8 mouse cellular contexts compared by ENCODE assay signal in the genomic region with DNA sequence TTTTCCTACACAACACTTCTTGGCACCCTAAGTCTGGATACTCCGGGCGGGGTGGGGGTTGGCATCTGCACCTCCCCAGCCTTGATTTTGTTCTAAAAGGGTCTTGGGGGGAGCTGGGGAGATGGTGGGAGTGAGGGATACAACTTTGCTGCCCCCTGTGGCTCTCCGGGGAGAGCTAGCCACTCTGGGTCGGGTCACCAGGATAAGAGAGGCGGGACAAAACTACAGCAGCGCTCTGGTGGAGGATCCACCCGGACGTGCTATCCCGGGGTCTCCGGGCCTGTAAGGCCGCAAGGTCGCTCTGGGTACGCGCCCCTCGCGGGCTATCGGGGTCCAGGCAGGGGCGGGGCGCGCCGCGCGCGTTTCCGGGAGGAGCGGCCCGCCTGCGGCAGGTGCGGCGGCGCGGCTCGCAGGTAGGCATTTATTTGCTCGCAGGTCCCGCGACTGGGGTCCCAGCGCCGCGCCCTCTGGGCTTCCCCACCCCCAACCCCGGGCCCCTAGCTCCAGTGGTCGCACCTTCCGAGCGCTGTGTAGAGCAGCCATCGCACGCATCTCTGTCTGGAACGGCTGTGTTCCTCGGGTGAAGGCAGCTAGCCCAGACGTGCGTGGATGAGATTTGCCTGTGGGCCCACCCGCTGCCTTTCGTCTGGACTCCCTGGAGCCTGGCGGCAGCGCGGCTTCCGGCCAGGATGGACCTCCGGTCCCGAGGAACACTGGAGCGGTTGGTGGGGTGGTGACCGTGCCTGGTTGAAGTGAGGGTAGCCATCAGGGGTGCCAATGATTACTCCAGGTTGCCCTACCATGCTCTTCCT. TPM values are rescaled to one million over a fixed set of nuclear protein-coding genes. Genes with fewer than 3 reads are reported as not detected.
DNase-seq lines count a peak whose midpoint lies in the region; ATAC-seq and TF ChIP-seq lines count a peak whose summit lies in the region.

No protein-coding gene starts in this region.

- TF ChIP-seq EP300 in liver, postnatal 0 days (IDR thresholded peaks at IDR 0.05; ENCODE audit: low read depth) = no peak

- DNase-seq in spleen, adult 2 months (ENCODE audit: low read depth in 1 of 2, low spot score in 2 of 2) = no peak
- no peak for DNase-seq in spleen, postnatal 14 days (ENCODE audit: low spot score in 2 of 2)
- no peak for DNase-seq in liver, postnatal 0 days
- no peak for DNase-seq in left cerebral cortex, adult 8-10 months (ENCODE audit: low spot score in 2 of 2)
- no peak for DNase-seq in ovary, postnatal 10 days (ENCODE audit: low spot score)

- no peak for TF ChIP-seq POLR2A in spleen, adult 2 months (IDR thresholded peaks at IDR 0.05; ENCODE audit: low read depth, low read length)
- no peak for TF ChIP-seq POLR2A in small intestine, adult 2 months (IDR thresholded peaks at IDR 0.05; ENCODE audit: low read depth, low read length)

- H3K9me3 ChIP-seq in embryonic facial prominence, embryonic 12.5 days = no peaks in the 10 kb centered on the region
- no peaks in the 10 kb centered on the region for H3K9me3 ChIP-seq in hindbrain, embryonic 12.5 days (replicated peaks)
- no peaks in the 10 kb centered on the region for H3K9me3 ChIP-seq in liver, postnatal 0 days (ENCODE audit: low read length)

- peaks cover 22% of the 10 kb centered on the region for H3K36me3 ChIP-seq in spleen, adult 2 months (ENCODE audit: control insufficient read depth, insufficient read depth, low read length)
- no peaks in the 10 kb centered on the region for H3K36me3 ChIP-seq in embryonic facial prominence, embryonic 12.5 days
- H3K36me3 ChIP-seq in hindbrain, embryonic 12.5 days = peaks cover 4% of the 10 kb centered on the region; the same call in 1 of the 2 replicates
- H3K36me3 ChIP-seq in liver, postnatal 0 days (replicated peaks; ENCODE audit: insufficient read depth, low read length) = peaks cover 29% of the 10 kb centered on the region
- H3K36me3 ChIP-seq in small intestine, adult 2 months (ENCODE audit: control insufficient read depth, insufficient read depth, low read length) = peaks cover 30% of the 10 kb centered on the region

- ATAC-seq in embryonic facial prominence, embryonic 12.5 days (ENCODE audit: insufficient number of reproducible peaks, insufficient read depth, low FRiP score, low TSS enrichment) = no peak
- ATAC-seq in hindbrain, embryonic 12.5 days (ENCODE audit: low FRiP score) = no peak
- no peak for ATAC-seq in liver, postnatal 0 days

- peak overlapping the region; percentile 61 for H3K4me2 ChIP-seq in embryonic facial prominence, embryonic 12.5 days (replicated peaks)
- H3K4me2 ChIP-seq in hindbrain, embryonic 12.5 days (replicated peaks) = peak overlapping the region; percentile 59
- peak overlapping the region; percentile 75 for H3K4me2 ChIP-seq in liver, postnatal 0 days (ENCODE audit: low read depth, low read length)

- peak overlapping the region; percentile 41; the same call in 1 of the 2 replicates for H3K9ac ChIP-seq in embryonic facial prominence, embryonic 12.5 days
- peak overlapping the region; percentile 54 for H3K9ac ChIP-seq in hindbrain, embryonic 12.5 days
- peak overlapping the region; percentile 64 for H3K9ac ChIP-seq in liver, postnatal 0 days (replicated peaks)

- 0 out of 2 replicates have a peak, but pooled peaks have one; percentile 1 for TF ChIP-seq CTCF in spleen, adult 2 months (IDR thresholded peaks at IDR 0.05; ENCODE audit: extremely low read depth, insufficient read depth, insufficient read length, insufficient replicate concordance)
- peak; percentile 29; the same call in 1 of the 2 replicates for TF ChIP-seq CTCF in liver, postnatal 0 days (IDR thresholded peaks at IDR 0.05; ENCODE audit: low read depth)
- TF ChIP-seq CTCF in small intestine, adult 2 months (IDR thresholded peaks at IDR 0.05; ENCODE audit: extremely low read depth, insufficient read length, insufficient replicate concordance, low read depth, low read length) = peak; percentile 49; the same call in 1 of the 2 replicates

- 9% methylated on average over 53 of the region's 59 CpGs for WGBS in spleen, adult 2 months
- WGBS in embryonic facial prominence, embryonic 12.5 days = 2% methylated on average over 59 of the region's 59 CpGs
- 3% methylated on average over 50 of the region's 59 CpGs for WGBS in hindbrain, embryonic 12.5 days
- 4% methylated on average over 45 of the region's 59 CpGs for WGBS in liver, postnatal 0 days (ENCODE audit: insufficient replicate concordance)
- 1% methylated on average over 59 of the region's 59 CpGs for WGBS in small intestine, adult 2 months

- peaks cover 8% of the 10 kb centered on the region for H3K4me1 ChIP-seq in spleen, adult 2 months (ENCODE audit: control insufficient read depth, insufficient read depth, insufficient read length)
- H3K4me1 ChIP-seq in embryonic facial prominence, embryonic 12.5 days = peaks cover 32% of the 10 kb centered on the region
- peaks cover 22% of the 10 kb centered on the region for H3K4me1 ChIP-seq in hindbrain, embryonic 12.5 days
- peaks cover 32% of the 10 kb centered on the region for H3K4me1 ChIP-seq in liver, postnatal 0 days (ENCODE audit: insufficient read depth)
- H3K4me1 ChIP-seq in small intestine, adult 2 months (ENCODE audit: control insufficient read depth, insufficient read depth, insufficient read length, low read length) = peaks cover 44% of the 10 kb centered on the region

- H3K27me3 ChIP-seq in spleen, adult 2 months (ENCODE audit: control insufficient read depth, insufficient read depth, low read length) = peaks cover 5% of the 10 kb centered on the region
- peaks cover 86% of the 10 kb centered on the region for H3K27me3 ChIP-seq in embryonic facial prominence, embryonic 12.5 days
- peaks cover 96% of the 10 kb centered on the region for H3K27me3 ChIP-seq in hindbrain, embryonic 12.5 days
- peaks cover 48% of the 10 kb centered on the region for H3K27me3 ChIP-seq in liver, postnatal 0 days (ENCODE audit: insufficient read depth, low read length)
- H3K27me3 ChIP-seq in small intestine, adult 2 months (ENCODE audit: control insufficient read depth, insufficient read depth, low read length) = no peaks in the 10 kb centered on the region

- H3K27ac ChIP-seq in spleen, adult 2 months (ENCODE audit: insufficient read depth, low read length) = no peak overlapping the region; the same call in 1 of the 2 replicates
- H3K27ac ChIP-seq in embryonic facial prominence, embryonic 12.5 days = no peak overlapping the region
- no peak overlapping the region for H3K27ac ChIP-seq in hindbrain, embryonic 12.5 days
- H3K27ac ChIP-seq in liver, postnatal 0 days (ENCODE audit: low read depth) = peak overlapping the region; percentile 45; the same call in 1 of the 2 replicates
- H3K27ac ChIP-seq in small intestine, adult 2 months (ENCODE audit: insufficient read depth, low read depth, low read length) = peak overlapping the region; percentile 63

- H3K4me3 ChIP-seq in spleen, adult 2 months (ENCODE audit: extremely low read depth, insufficient read depth, insufficient read length) = peak overlapping the region; percentile 31; the same call in 1 of the 2 replicates
- peak overlapping the region; percentile 35 for H3K4me3 ChIP-seq in embryonic facial prominence, embryonic 12.5 days
- H3K4me3 ChIP-seq in hindbrain, embryonic 12.5 days = peak overlapping the region; percentile 35
- peak overlapping the region; percentile 54 for H3K4me3 ChIP-seq in liver, postnatal 0 days (ENCODE audit: low read depth, low read length)
- H3K4me3 ChIP-seq in small intestine, adult 2 months (ENCODE audit: low read depth, low read length) = peak overlapping the region; percentile 68

RNA-seq across cellular contexts. Expression of gene Cracr2b, which starts 0.8 kb away (rescaled TPM):
- 14.4 and 17.7 TPM in 2 replicates for polyA plus RNA-seq in spleen, adult 2 months (2012; rRNA removed)
- polyA plus RNA-seq in embryonic facial prominence, embryonic 12.5 days (2016; fragmentation: Nextera tagmentation; extraction: Ambion mirVana) = 12.8 and 13.3 TPM in 2 replicates
- polyA plus RNA-seq in hindbrain, embryonic 12.5 days (2016; fragmentation: Nextera tagmentation; extraction: Ambion mirVana) = 7.7 and 8.9 TPM in 2 replicates
- 6.3 and 7.3 TPM in 2 replicates for polyA plus RNA-seq in liver, postnatal 0 days (2015; fragmentation: Nextera tagmentation; extraction: Ambion mirVana)
- polyA plus RNA-seq in small intestine, adult 2 months (2012; rRNA removed) = 32.6 and 57.1 TPM in 2 replicates
- 1 to 10 TPM; 3.9 to 5.4 (median 4.4) TPM for total RNA-seq in left cerebral cortex, adult 8-10 months (2022)

RNA-seq across cellular contexts. Expression of gene Cd151, which starts 5.5 kb away (rescaled TPM):
- polyA plus RNA-seq in spleen, adult 2 months (2012; rRNA removed) = 89.5 and 114 TPM in 2 replicates
- polyA plus RNA-seq in embryonic facial prominence, embryonic 12.5 days (2016; fragmentation: Nextera tagmentation; extraction: Ambion mirVana) = 17.0 and 19.6 TPM in 2 replicates
- 14.4 and 17.3 TPM in 2 replicates for polyA plus RNA-seq in hindbrain, embryonic 12.5 days (2016; fragmentation: Nextera tagmentation; extraction: Ambion mirVana)
- polyA plus RNA-seq in liver, postnatal 0 days (2015; fragmentation: Nextera tagmentation; extraction: Ambion mirVana) = 5.1 and 6.6 TPM in 2 replicates
- 209 and 414 TPM in 2 replicates for polyA plus RNA-seq in small intestine, adult 2 months (2012; rRNA removed)
- 10 to 100 TPM; 30.2 to 35.5 (median 33.4) TPM for total RNA-seq in left cerebral cortex, adult 8-10 months (2022)

RNA-seq across cellular contexts. Expression of gene Pnpla2, which starts 6.7 kb away (rescaled TPM):
- polyA plus RNA-seq in spleen, adult 2 months (2012; rRNA removed) = 87.3 and 106 TPM in 2 replicates
- 13.9 and 14.6 TPM in 2 replicates for polyA plus RNA-seq in embryonic facial prominence, embryonic 12.5 days (2016; fragmentation: Nextera tagmentation; extraction: Ambion mirVana)
- polyA plus RNA-seq in hindbrain, embryonic 12.5 days (2016; fragmentation: Nextera tagmentation; extraction: Ambion mirVana) = 16.2 and 19.1 TPM in 2 replicates
- 47.1 and 51.3 TPM in 2 replicates for polyA plus RNA-seq in liver, postnatal 0 days (2015; fragmentation: Nextera tagmentation; extraction: Ambion mirVana)
- 86.0 and 319 TPM in 2 replicates for polyA plus RNA-seq in small intestine, adult 2 months (2012; rRNA removed)
- total RNA-seq in left cerebral cortex, adult 8-10 months (2022) = 10 to 100 TPM; 21.2 to 32.6 (median 27.2) TPM

RNA-seq across cellular contexts. Expression of gene Polr2l, which starts 13.2 kb away (rescaled TPM):
- 20.5 and 23.5 TPM in 2 replicates for polyA plus RNA-seq in spleen, adult 2 months (2012; rRNA removed)
- polyA plus RNA-seq in embryonic facial prominence, embryonic 12.5 days (2016; fragmentation: Nextera tagmentation; extraction: Ambion mirVana) = 66.2 and 68.9 TPM in 2 replicates
- polyA plus RNA-seq in hindbrain, embryonic 12.5 days (2016; fragmentation: Nextera tagmentation; extraction: Ambion mirVana) = 62.0 and 69.0 TPM in 2 replicates
- polyA plus RNA-seq in liver, postnatal 0 days (2015; fragmentation: Nextera tagmentation; extraction: Ambion mirVana) = 41.8 and 45.1 TPM in 2 replicates
- 29.9 and 30.2 TPM in 2 replicates for polyA plus RNA-seq in small intestine, adult 2 months (2012; rRNA removed)
- total RNA-seq in left cerebral cortex, adult 8-10 months (2022) = 10 to 100 TPM; 32.2 to 42.4 (median 33.2) TPM

RNA-seq across cellular contexts. Expression of gene Tspan4, which starts 13.3 kb away (rescaled TPM):
- polyA plus RNA-seq in spleen, adult 2 months (2012; rRNA removed) = 97.6 and 109 TPM in 2 replicates
- polyA plus RNA-seq in embryonic facial prominence, embryonic 12.5 days (2016; fragmentation: Nextera tagmentation; extraction: Ambion mirVana) = 36.8 and 43.3 TPM in 2 replicates
- 30.1 and 31.1 TPM in 2 replicates for polyA plus RNA-seq in hindbrain, embryonic 12.5 days (2016; fragmentation: Nextera tagmentation; extraction: Ambion mirVana)
- 72.2 and 77.0 TPM in 2 replicates for polyA plus RNA-seq in liver, postnatal 0 days (2015; fragmentation: Nextera tagmentation; extraction: Ambion mirVana)
- 15.7 and 16.1 TPM in 2 replicates for polyA plus RNA-seq in small intestine, adult 2 months (2012; rRNA removed)
- 10 to 100 TPM; 17.6 to 28.0 (median 23.9) TPM for total RNA-seq in left cerebral cortex, adult 8-10 months (2022)

Comparison
In these comparisons a context has a peak if more than half of its experiments do, and no peak if none do; other contexts are left out.
1. H3K27ac ChIP-seq: peak in liver, postnatal 0 days (single experiment) and small intestine, adult 2 months (single experiment); none in spleen, adult 2 months (single experiment), embryonic facial prominence, embryonic 12.5 days (single experiment) and hindbrain, embryonic 12.5 days (single experiment).
2. Peak in every context shown above with its lines, with median percentiles within 50 percentile points of each other: H3K4me3 ChIP-seq, CTCF ChIP-seq, H3K4me2 ChIP-seq and H3K9ac ChIP-seq.